Mouse (Mus musculus) neural tube, embryonic 14.5 days (tissue): ENCODE results near the gene Serpina3g. TPM values are rescaled to one million over a fixed set of nuclear protein-coding genes. Genes with fewer than 3 reads are reported as not detected.

ENCODE experiments used
- polyA plus RNA-seq: library from polyadenylated mRNA; unstranded; fragments of >200 nt; fragmentation: Nextera tagmentation; extraction: Ambion mirVana; gene quantifications from 2 replicates; pipeline ENCODE4 v1.2.1, GENCODE M21; 2014

Gene Serpina3g
- polyA plus RNA-seq, 1 experiment from 2014 or later: 0.54 TPM

Other genes starting within 250 kb of the Serpina3g start
- not detected in 2 replicates for gene Serpina11, start 246.3 kb upstream of the Serpina3g start, polyA plus RNA-seq
- not detected in 2 replicates for gene Serpina9, start 222.5 kb upstream of the Serpina3g start, polyA plus RNA-seq
- not detected in 2 replicates for gene Serpina12, start 191.8 kb upstream of the Serpina3g start, polyA plus RNA-seq
- gene Serpina5, start 135.1 kb upstream of the Serpina3g start, polyA plus RNA-seq: not detected in 2 replicates
- not detected in 2 replicates for gene Serpina3a, start 123.5 kb upstream of the Serpina3g start, polyA plus RNA-seq
- gene Serpina3b, start 108.2 kb upstream of the Serpina3g start, polyA plus RNA-seq: not detected in 2 replicates
- gene Serpina3c, start 82.4 kb upstream of the Serpina3g start, polyA plus RNA-seq: not detected in 2 replicates
- gene Serpina3f, start 21.7 kb upstream of the Serpina3g start, polyA plus RNA-seq: not detected in 2 replicates
- gene Serpina3i, start 26.9 kb downstream of the Serpina3g start, polyA plus RNA-seq: 0.27 and 0.31 TPM in 2 replicates
- not detected in 2 replicates for gene Serpina3j, start 78.3 kb downstream of the Serpina3g start, polyA plus RNA-seq
- not detected in 2 replicates for gene Serpina3k, start 102.2 kb downstream of the Serpina3g start, polyA plus RNA-seq
- not detected in 2 replicates for gene Serpina3m, start 102.2 kb downstream of the Serpina3g start, polyA plus RNA-seq
- gene Serpina3n, start 170.5 kb downstream of the Serpina3g start, polyA plus RNA-seq: 1.4 and 1.6 TPM in 2 replicates
- gene Gsc, start 237.1 kb downstream of the Serpina3g start, polyA plus RNA-seq: not detected in 2 replicates